Mouse (Mus musculus) CH12.LX (cell line): ENCODE results near the gene Slc9a2. TPM values are rescaled to one million over a fixed set of nuclear protein-coding genes. Genes with fewer than 3 reads are reported as not detected.

Experiments
- DNase-seq: peaks from one replicate; pipeline ENCODE4 v3.0.0-alpha.2; 2013; ENCODE audit errors: extremely low read depth
- H3K27ac ChIP-seq: 2 replicates; pipeline ENCODE4 v1.5.1; 2012; ENCODE audit warnings: low read depth, mild to moderate bottlenecking, control low read depth, moderate library complexity; ENCODE audit not compliant: insufficient read depth
- H3K27me3 ChIP-seq: replicated peaks from 2 replicates; pipeline ENCODE3; 2012; ENCODE audit warnings: inconsistent platforms
- H3K36me3 ChIP-seq, 2 experiments: replicated peaks in 1 of 2; 2 replicates each; pipeline versions ENCODE3 to v1.6.1; 2012; ENCODE audit warnings: inconsistent platforms in 1 of 2, low read length in 1 of 2, mild to moderate bottlenecking in 1 of 2, mixed read lengths in 1 of 2, moderate library complexity in 1 of 2; ENCODE audit not compliant: control insufficient read depth in 1 of 2, insufficient read depth in 1 of 2
- H3K4me1 ChIP-seq, 2 experiments: 2 replicates each; pipeline ENCODE4 v1.6.1; 2012; ENCODE audit warnings: inconsistent platforms in 1 of 2, moderate library complexity in 1 of 2; ENCODE audit not compliant: insufficient read depth in 2 of 2, control insufficient read depth in 1 of 2
- H3K4me2 ChIP-seq: 2 replicates; pipeline ENCODE4 v1.6.1; 2012; ENCODE audit warnings: low read depth, mild to moderate bottlenecking, control low read depth; ENCODE audit not compliant: poor library complexity, insufficient read depth, severe bottlenecking
- H3K4me3 ChIP-seq, 3 experiments: fragments of 150-350 bp in 1 of 3; sonication (generic) in 1 of 3; replicated peaks in 1 of 3; 2 replicates each; pipeline versions ENCODE3 to v1.5.1; 2011 to 2012; ENCODE audit warnings: low read depth in 2 of 3, low read length in 2 of 3, mild to moderate bottlenecking in 2 of 3, moderate library complexity in 2 of 3, control low read depth in 1 of 3, improper control_type of control experiment in 1 of 3, inconsistent platforms in 1 of 3, mixed read lengths in 1 of 3; ENCODE audit not compliant: poor library complexity in 1 of 3
- H3K79me2 ChIP-seq: replicated peaks from 2 replicates; pipeline ENCODE4 v1.6.1; 2012; ENCODE audit warnings: mild to moderate bottlenecking, moderate library complexity; ENCODE audit not compliant: control insufficient read depth, poor library complexity, insufficient read depth, severe bottlenecking; ENCODE audit errors: extremely low read depth
- H3K9ac ChIP-seq: 2 replicates; pipeline ENCODE4 v1.6.1; 2012; ENCODE audit warnings: low read depth, mild to moderate bottlenecking, control low read depth, moderate library complexity; ENCODE audit not compliant: insufficient read depth
- H3K9me3 ChIP-seq: replicated peaks from 2 replicates; pipeline ENCODE3; 2012; ENCODE audit warnings: low read length, inconsistent platforms, mixed read lengths
- E2F4 ChIP-seq: IDR thresholded peaks from 2 replicates; pipeline ENCODE4 v1.6.1; 2011; ENCODE audit warnings: low read depth, low read length, improper control_type of control experiment; ENCODE audit not compliant: insufficient replicate concordance
- HCFC1 ChIP-seq: IDR thresholded peaks from 2 replicates; pipeline ENCODE4 v1.6.1; 2012; ENCODE audit warnings: low read depth, mild to moderate bottlenecking, inconsistent platforms, low read length, improper control_type of control experiment
- JUND ChIP-seq: conservative IDR thresholded peaks from 2 replicates; pipeline ENCODE4 v1.6.1; 2011; ENCODE audit warnings: low read depth, low read length, improper control_type of control experiment
- MAFK ChIP-seq: IDR thresholded peaks from 2 replicates; pipeline ENCODE4 v1.6.1; 2011; ENCODE audit warnings: low read length, improper control_type of control experiment; ENCODE audit not compliant: insufficient replicate concordance
- MAX ChIP-seq: IDR thresholded peaks from 2 replicates; pipeline ENCODE4 v1.6.1; 2011; ENCODE audit warnings: low read length, improper control_type of control experiment
- MEF2A ChIP-seq: IDR thresholded peaks from 2 replicates; pipeline ENCODE4 v1.6.1; 2014; ENCODE audit warnings: low read depth, mild to moderate bottlenecking, inconsistent platforms, low read length, improper control_type of control experiment, borderline replicate concordance
- MYC ChIP-seq: IDR thresholded peaks from 2 replicates; pipeline ENCODE4 v1.6.1; 2011; ENCODE audit warnings: low read depth, mild to moderate bottlenecking, improper control_type of control experiment, low read length
- NELFE ChIP-seq: IDR thresholded peaks from 2 replicates; pipeline ENCODE4 v1.6.1; 2011; ENCODE audit warnings: low read depth, low read length, improper control_type of control experiment
- POLR2AphosphoS2 ChIP-seq: IDR thresholded peaks from 2 replicates; pipeline ENCODE4 v1.6.1; 2011; ENCODE audit warnings: low read depth, low read length, improper control_type of control experiment
- RAD21 ChIP-seq: IDR thresholded peaks from 2 replicates; pipeline ENCODE4 v1.6.1; 2011; ENCODE audit warnings: low read depth, mild to moderate bottlenecking, low read length, improper control_type of control experiment, moderate library complexity
- RCOR1 ChIP-seq: conservative IDR thresholded peaks from 2 replicates; pipeline ENCODE4 v1.6.1; 2012; ENCODE audit warnings: low read depth, mild to moderate bottlenecking, inconsistent platforms, low read length, improper control_type of control experiment
- TBP ChIP-seq: conservative IDR thresholded peaks from 2 replicates; pipeline ENCODE4 v1.6.1; 2011; ENCODE audit warnings: low read depth, low read length, improper control_type of control experiment
- UBTF ChIP-seq: IDR thresholded peaks from 2 replicates; pipeline ENCODE4 v1.6.1; 2012; ENCODE audit warnings: low read depth, mild to moderate bottlenecking, inconsistent platforms, low read length, improper control_type of control experiment, moderate library complexity
- USF1 ChIP-seq: IDR thresholded peaks from 2 replicates; pipeline ENCODE4 v1.6.1; 2014; ENCODE audit warnings: low read depth, mild to moderate bottlenecking, inconsistent platforms, low read length, improper control_type of control experiment
- ZNF384 ChIP-seq: IDR thresholded peaks from 2 replicates; pipeline ENCODE4 v1.6.1; 2012; ENCODE audit warnings: low read depth, low read length, improper control_type of control experiment, inconsistent platforms
- dilution Hi-C: fragments of 300-500 bp; cut with MboI; formaldehyde crosslinking; loops from 2 replicates; pipeline ENCODE4 v1.14.3; 2020; ENCODE audit warnings: low sequenced_read_pairs; ENCODE audit not compliant: extremely low pct_unique_long_range_greater_than_20kb, extremely low pct_ligation_motif_present
- in situ Hi-C: fragments of 300-500 bp; cut with MboI; formaldehyde crosslinking; loops from 3 replicates; pipeline ENCODE4 v1.14.3; 2019; ENCODE audit warnings: low sequenced_read_pairs, low pct_ligation_motif_present, low pct_unique_long_range_greater_than_20kb, mixed read lengths
- polyA plus RNA-seq: library from polyadenylated mRNA; unstranded; fragments of >175 nt; gene quantifications from 2 replicates; pipeline ENCODE4 v1.2.1, GENCODE M21; 2012; ENCODE audit warnings: low read depth; ENCODE audit not compliant: insufficient read length
- total RNA-seq, 2 experiments: library from RNA; depleted of rRNA; stranded (reverse); fragments of 300-350 nt in 1 of 2; fragments of >200 nt in 1 of 2; gene quantifications; 2 replicates each; pipeline ENCODE4 v1.2.3; 2012 to 2014

Slc9a2 gene
- total and polyA plus RNA-seq, 3 experiments: not detected

DNA sequence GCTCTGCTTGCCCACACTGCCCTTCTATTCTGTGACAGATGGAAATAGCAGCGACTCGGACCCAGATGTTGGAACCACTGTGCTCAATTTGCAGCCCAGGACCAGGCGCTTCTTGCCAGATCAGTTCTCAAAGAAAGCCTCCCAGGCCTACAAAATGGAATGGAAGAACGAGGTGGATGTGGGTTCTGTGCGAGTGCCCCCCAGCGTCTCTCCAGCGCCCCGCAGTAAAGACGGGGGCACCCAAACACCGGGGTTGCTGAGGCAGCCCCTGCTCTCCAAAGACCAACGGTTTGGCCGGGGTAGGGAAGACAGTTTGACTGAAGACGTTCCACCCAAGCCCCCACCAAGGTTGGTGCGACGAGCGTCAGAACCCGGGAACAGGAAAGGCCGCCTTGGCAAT, 87.2 kb downstream of the Slc9a2 start:
- in situ Hi-C loops (no loop called here), dilution Hi-C loops (no loop called here)
- Histone ChIP-seq H3K4me1 (no peaks in the 10 kb centered on the region), H3K9ac (no peak overlapping the region), H3K9me3 (peaks cover 69% of the 10 kb centered on the region), H3K27me3 (no peaks in the 10 kb centered on the region), H3K4me2 (no peak overlapping the region), H3K36me3 (no peaks in the 10 kb centered on the region), H3K79me2 (no peaks in the 10 kb centered on the region), H3K4me3 (no peak overlapping the region), H3K27ac (no peak overlapping the region)
- TF ChIP-seq POLR2AphosphoS2 (no peak), RAD21 (no peak), RCOR1 (no peak), E2F4 (no peak), MAX (no peak), USF1 (no peak), TBP (no peak), NELFE (no peak)
- no peak for DNase-seq

DNA sequence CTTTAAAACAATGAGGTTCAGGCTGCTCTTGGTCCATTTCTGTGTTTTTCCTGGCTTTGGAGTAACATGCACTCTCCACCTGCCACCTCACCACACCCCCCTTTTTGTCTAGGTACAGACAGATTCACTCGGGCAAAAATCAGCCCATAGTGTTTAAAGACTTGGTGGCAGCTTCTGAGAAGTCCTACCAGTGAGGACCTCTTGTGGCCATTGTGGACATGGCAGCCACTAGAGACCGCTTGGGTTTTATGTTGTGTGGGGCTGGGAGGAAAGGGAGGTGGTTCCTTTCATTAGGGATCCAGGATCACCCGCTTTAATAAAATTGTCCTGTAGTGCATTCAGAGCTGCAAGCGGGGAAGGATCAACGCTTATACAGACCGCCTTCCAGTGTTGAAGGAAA, 88.2 kb downstream of the Slc9a2 start:
- TF ChIP-seq UBTF: no peak
- no peak for TF ChIP-seq MEF2A
- TF ChIP-seq HCFC1: no peak
- TF ChIP-seq RAD21: no peak
- no peak for TF ChIP-seq MYC
- no peak for TF ChIP-seq TBP
- TF ChIP-seq ZNF384: no peak
- no peak for TF ChIP-seq MAFK
- TF ChIP-seq RCOR1: no peak
- no peak for TF ChIP-seq JUND
- peaks cover 71% of the 10 kb centered on the region for H3K9me3 ChIP-seq
- DNase-seq: no peak
- no peak overlapping the region for H3K4me2 ChIP-seq
- no peaks in the 10 kb centered on the region for H3K36me3 ChIP-seq
- in situ Hi-C loops: no loop called here
- H3K27ac ChIP-seq: no peak overlapping the region
- H3K4me1 ChIP-seq: no peaks in the 10 kb centered on the region
- no peaks in the 10 kb centered on the region for H3K27me3 ChIP-seq
- dilution Hi-C loops: no loop called here
- H3K79me2 ChIP-seq: no peaks in the 10 kb centered on the region
- H3K4me3 ChIP-seq: no peak overlapping the region
- H3K9ac ChIP-seq: no peak overlapping the region
